Mouse (Mus musculus): ENCODE results near the gene Oasl2.
A peak's percentile ranks its signal among the peaks of the same experiment; 100 is the strongest.
"Not testable (repeated sequence)": the region's sequence is repeated elsewhere in the genome, so short reads cannot be mapped to it uniquely, and the experiment has no call there.

Oasl2 gene

GRCm38 (mm10) chr5:114896688-114897373 lies at the start of gene Oasl2:
Oasl2 (plus strand) TSS chr5:114896936.
- no peak for DNase-seq

GRCm38 (mm10) chr5:114851565-114852236 lies 45.0 kb upstream of the Oasl2 start:
- DNase-seq, result no peak

GRCm38 (mm10) chr5:114853364-114853763 lies 43.4 kb upstream of the Oasl2 start, which contains the start of gene 4930519G04Rik:
4930519G04Rik (plus strand) TSS chr5:114853664.
- DNase-seq, result not testable (repeated sequence)

GRCm38 (mm10) chr5:114858582-114858981 lies 38.2 kb upstream of the Oasl2 start, which contains the start of gene Gm9936:
Gm9936 (minus strand) TSS chr5:114858682.
- no peak for DNase-seq

GRCm38 (mm10) chr5:114859253-114859652 lies 37.5 kb upstream of the Oasl2 start:
- peak; percentile 84 for DNase-seq

GRCm38 (mm10) chr5:114861730-114862129 lies 35.0 kb upstream of the Oasl2 start:
- DNase-seq, result no peak

GRCm38 (mm10) chr5:114864813-114865212 lies 31.9 kb upstream of the Oasl2 start:
- no peak for DNase-seq

GRCm38 (mm10) chr5:114865279-114865678 lies 31.5 kb upstream of the Oasl2 start:
- no peak for DNase-seq

GRCm38 (mm10) chr5:114875858-114876257 lies 20.9 kb upstream of the Oasl2 start:
- peak; percentile 40 for DNase-seq

- no peak for DNase-seq
Measured at GRCm38 (mm10) chr5:114876331-114876730, 20.4 kb upstream of the Oasl2 start.

- no peak for DNase-seq
Measured at GRCm38 (mm10) chr5:114877487-114877886, 19.2 kb upstream of the Oasl2 start.

GRCm38 (mm10) chr5:114879399-114879798 lies 17.3 kb upstream of the Oasl2 start:
- no peak for DNase-seq

- not testable (repeated sequence) for DNase-seq
Measured at GRCm38 (mm10) chr5:114882319-114882718, 14.4 kb upstream of the Oasl2 start.

- no peak for DNase-seq
Measured at GRCm38 (mm10) chr5:114883022-114883421, 13.7 kb upstream of the Oasl2 start.

GRCm38 (mm10) chr5:114886801-114887200 lies 9.9 kb upstream of the Oasl2 start:
- no peak for DNase-seq

- DNase-seq, result no peak
Measured at GRCm38 (mm10) chr5:114888995-114889394, 7.7 kb upstream of the Oasl2 start.

GRCm38 (mm10) chr5:114895542-114895941 lies 1.2 kb upstream of the Oasl2 start:
- DNase-seq, result no peak

- peak; percentile 72 for DNase-seq
Measured at GRCm38 (mm10) chr5:114897374-114897793, 648 bp downstream of the Oasl2 start.

- no peak for DNase-seq
Measured at GRCm38 (mm10) chr5:114898857-114899256, 2.1 kb downstream of the Oasl2 start.

GRCm38 (mm10) chr5:114902413-114902812 lies 5.7 kb downstream of the Oasl2 start:
- peak; percentile 73 for DNase-seq

- DNase-seq, result no peak
Measured at GRCm38 (mm10) chr5:114908598-114909305, 12.0 kb downstream of the Oasl2 start.

- DNase-seq, result no peak
Measured at GRCm38 (mm10) chr5:114913686-114914085, 16.9 kb downstream of the Oasl2 start.

- no peak for DNase-seq
Measured at GRCm38 (mm10) chr5:114914855-114915254, 18.1 kb downstream of the Oasl2 start.

GRCm38 (mm10) chr5:114915854-114916253 lies 19.1 kb downstream of the Oasl2 start:
- no peak for DNase-seq
